In genomic region chr19:30117775-30118174, GRCm38 (mm10) we compare ENCODE assay signal across 11 mouse cellular contexts. TPM values are rescaled to one million over a fixed set of nuclear protein-coding genes. Genes with fewer than 3 reads are reported as not detected.
A peak's percentile ranks its signal among the peaks of the same experiment; 100 is the strongest.
DNase-seq lines count a peak whose midpoint lies in the region; ATAC-seq lines count a peak whose summit lies in the region.
"Had no signal": no experiment of that assay in that cellular context is flagged by ENCODE, and none has a peak within 500 bp of the region (broad histone marks: within the 10 kb centered on the region; RNA-seq: fewer than 3 reads in every experiment).

No protein-coding gene starts in this region.

- no peak overlapping the region for H3K4me3 ChIP-seq in hindbrain, embryonic 16.5 days (ENCODE audit: low read length)
- H3K4me3 ChIP-seq in neural tube, embryonic 13.5 days: no peak overlapping the region
- H3K4me3 ChIP-seq: liver, embryonic 15.5 days had no signal

- H3K4me1 ChIP-seq in hindbrain, embryonic 16.5 days (ENCODE audit: control insufficient read depth, insufficient read depth, low read depth, low read length): peaks cover 27% of the 10 kb centered on the region
- peaks cover 36% of the 10 kb centered on the region for H3K4me1 ChIP-seq in neural tube, embryonic 13.5 days (replicated peaks)

- H3K27me3 ChIP-seq in hindbrain, embryonic 16.5 days (replicated peaks; ENCODE audit: control insufficient read depth, insufficient read depth, low read length): no peaks in the 10 kb centered on the region
- H3K27me3 ChIP-seq in neural tube, embryonic 13.5 days: no peaks in the 10 kb centered on the region
- H3K27me3 ChIP-seq: liver, embryonic 15.5 days had no signal

- WGBS in hindbrain, embryonic 16.5 days: 17% methylated on average over 9 of the region's 9 CpGs
- WGBS in neural tube, embryonic 13.5 days: 43% methylated on average over 9 of the region's 9 CpGs

- no peak overlapping the region for H3K9ac ChIP-seq in hindbrain, embryonic 16.5 days (ENCODE audit: low read depth, low read length)
- H3K9ac ChIP-seq in neural tube, embryonic 13.5 days: no peak overlapping the region
- H3K9ac ChIP-seq: liver, embryonic 15.5 days had no signal

- H3K27ac ChIP-seq in hindbrain, embryonic 16.5 days (ENCODE audit: low read depth, low read length): peak overlapping the region; percentile 70
- H3K27ac ChIP-seq in neural tube, embryonic 13.5 days (replicated peaks): peak overlapping the region; percentile 67

- peak overlapping the region; percentile 14 for H3K4me2 ChIP-seq in hindbrain, embryonic 16.5 days (ENCODE audit: low read length)
- peak overlapping the region; percentile 28 for H3K4me2 ChIP-seq in neural tube, embryonic 13.5 days
- H3K4me2 ChIP-seq: liver, embryonic 15.5 days had no signal

- H3K9me3 ChIP-seq in hindbrain, embryonic 16.5 days (ENCODE audit: control insufficient read depth, low read length): no peaks in the 10 kb centered on the region
- no peaks in the 10 kb centered on the region for H3K9me3 ChIP-seq in neural tube, embryonic 13.5 days
- H3K9me3 ChIP-seq: liver, embryonic 15.5 days had no signal

- peak; percentile 44 for DNase-seq in embryo, embryonic 10 days (ENCODE audit: low spot score)
- no peak for DNase-seq in embryo, embryonic 9.5 days (ENCODE audit: extremely low spot score)
- DNase-seq in frontal cortex, postnatal 10 days (ENCODE audit: low spot score in 2 of 2): peak; percentile 43 to 75
- no peak for DNase-seq in spleen, postnatal 36 days (ENCODE audit: low spot score in 2 of 2)
- no peak for DNase-seq in thymus, postnatal 36 days
- no peak for DNase-seq in kidney, adult 11 months

- H3K36me3 ChIP-seq in hindbrain, embryonic 16.5 days (ENCODE audit: control insufficient read depth, insufficient read depth, low read length): no peaks in the 10 kb centered on the region
- H3K36me3 ChIP-seq in neural tube, embryonic 13.5 days: no peaks in the 10 kb centered on the region

- peak; percentile 86 for ATAC-seq in hindbrain, embryonic 16.5 days
- peak; percentile 73 for ATAC-seq in neural tube, embryonic 13.5 days (ENCODE audit: low read depth)
- ATAC-seq: activated CD4-positive, CD25-positive, alpha-beta regulatory T cell, adult 4 months had no signal

RNA-seq across cellular contexts. Expression of gene Gldc, which starts 57.5 kb away (rescaled TPM):
- 8.7 and 9.2 TPM in 2 replicates for polyA plus RNA-seq in hindbrain, embryonic 16.5 days (2015; fragmentation: Nextera tagmentation; extraction: Ambion mirVana)
- polyA plus RNA-seq in neural tube, embryonic 13.5 days (2015; fragmentation: Nextera tagmentation; extraction: Ambion mirVana): 6.2 and 6.6 TPM in 2 replicates
- polyA plus RNA-seq: spleen, adult 2 months had no signal

Comparison
In these comparisons a context has a peak if more than half of its experiments do, and no peak if none do; other contexts are left out.
1. DNase-seq: peak in embryo, embryonic 10 days (single experiment) and frontal cortex, postnatal 10 days (2 of 2); none in embryo, embryonic 9.5 days (single experiment), spleen, postnatal 36 days (0 of 2), thymus, postnatal 36 days (0 of 2) and kidney, adult 11 months (single experiment).